Mouse (Mus musculus) olfactory bulb, adult 2 months (tissue): ENCODE measurements around the gene Dock11.

ENCODE experiments used
- CTCF ChIP-seq: fragments of 200-500 bp; IDR thresholded peaks from 2 replicates; pipeline ENCODE4 v1.5.1; 2012; ENCODE audit warnings: low read depth, mild to moderate bottlenecking, low read length, moderate library complexity; ENCODE audit not compliant: insufficient read depth
- POLR2A ChIP-seq: fragments of 200-500 bp; IDR thresholded peaks from 2 replicates; pipeline ENCODE4 v1.6.1; 2012; ENCODE audit warnings: mild to moderate bottlenecking, low read depth, low read length, moderate library complexity; ENCODE audit not compliant: insufficient read depth

DNA sequence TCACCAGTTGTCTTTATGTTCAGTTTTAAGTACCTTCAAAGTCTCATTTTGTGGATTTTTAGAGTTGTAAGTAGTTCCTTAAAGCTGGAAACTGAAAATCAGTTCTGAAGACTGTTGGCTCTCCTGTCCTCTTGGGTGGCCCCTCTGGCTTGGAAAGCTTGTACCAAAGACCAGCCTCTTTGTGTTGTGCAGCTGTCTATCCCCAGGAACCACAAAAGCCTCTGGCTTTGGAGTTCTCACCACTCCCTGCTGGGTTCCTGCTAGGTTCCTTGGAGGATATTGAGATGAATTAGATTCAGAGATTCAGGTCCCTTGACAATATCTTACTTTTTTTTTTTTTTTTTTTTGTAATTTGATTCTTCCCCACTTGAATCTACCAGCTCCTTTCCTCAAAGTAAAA lies 44.3 kb downstream of the Dock11 start:
- TF ChIP-seq CTCF (no peak), POLR2A (no peak)
